Mouse (Mus musculus): ENCODE results near the gene Rcl1. TPM values are rescaled to one million over a fixed set of nuclear protein-coding genes. Genes with fewer than 3 reads are reported as not detected.

The Rcl1 gene
- polyA plus RNA-seq, 1 experiment from 2014 or later: 21.7 TPM

DNA sequence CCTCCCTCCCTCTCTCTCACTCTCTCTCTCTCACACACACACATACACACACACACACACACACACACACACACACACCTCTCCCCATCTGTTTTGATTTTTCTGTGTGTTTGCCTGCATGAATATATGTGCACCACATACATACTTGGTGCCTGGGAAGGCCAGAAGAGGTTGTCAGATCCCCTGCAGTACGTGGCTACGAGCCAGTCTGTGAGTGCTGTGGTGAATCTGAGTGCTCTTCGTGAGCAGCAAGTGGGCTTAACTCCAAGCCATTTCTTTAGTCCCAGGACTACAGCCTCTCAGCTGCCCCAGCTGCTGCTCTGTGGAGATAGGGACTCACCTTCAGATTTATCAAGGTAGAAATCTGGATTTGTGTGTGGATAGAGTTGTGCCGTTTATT, 30.0 kb downstream of the Rcl1 start:
- H3K36me3 ChIP-seq: peaks cover 64% of the 10 kb centered on the region
- WGBS: 85% methylated on average over 4 of the region's 4 CpGs

GRCm38 (mm10) chr19:29134293-29134692, 33.1 kb downstream of the Rcl1 start:
- WGBS: 89% methylated on average over 11 of the region's 11 CpGs
- no peaks in the 10 kb centered on the region for H3K9me3 ChIP-seq (replicated peaks)
- H3K9ac ChIP-seq: no peak overlapping the region
- no peak for ATAC-seq (ENCODE audit: insufficient number of reproducible peaks, low FRiP score)
- peaks cover 13% of the 10 kb centered on the region for H3K4me1 ChIP-seq (replicated peaks)
- H3K27ac ChIP-seq (ENCODE audit: poor library complexity, severe bottlenecking): no peak overlapping the region
- H3K36me3 ChIP-seq: peaks cover 66% of the 10 kb centered on the region
- no peak overlapping the region for H3K4me2 ChIP-seq
- H3K4me3 ChIP-seq: no peak overlapping the region
- no peaks in the 10 kb centered on the region for H3K27me3 ChIP-seq (replicated peaks)

More for the DNA sequence above, 30.0 kb downstream of the Rcl1 start:
- H3K27me3 ChIP-seq (replicated peaks): no peaks in the 10 kb centered on the region
- ATAC-seq (ENCODE audit: insufficient number of reproducible peaks, low FRiP score): no peak
- no peak overlapping the region for H3K4me3 ChIP-seq
- peaks cover 6% of the 10 kb centered on the region; the same call in 1 of the 2 replicates for H3K4me1 ChIP-seq (replicated peaks)
- H3K4me2 ChIP-seq: no peak overlapping the region
- H3K9ac ChIP-seq: no peak overlapping the region
- no peaks in the 10 kb centered on the region for H3K9me3 ChIP-seq (replicated peaks)
- no peak overlapping the region for H3K27ac ChIP-seq (ENCODE audit: poor library complexity, severe bottlenecking)

DNA sequence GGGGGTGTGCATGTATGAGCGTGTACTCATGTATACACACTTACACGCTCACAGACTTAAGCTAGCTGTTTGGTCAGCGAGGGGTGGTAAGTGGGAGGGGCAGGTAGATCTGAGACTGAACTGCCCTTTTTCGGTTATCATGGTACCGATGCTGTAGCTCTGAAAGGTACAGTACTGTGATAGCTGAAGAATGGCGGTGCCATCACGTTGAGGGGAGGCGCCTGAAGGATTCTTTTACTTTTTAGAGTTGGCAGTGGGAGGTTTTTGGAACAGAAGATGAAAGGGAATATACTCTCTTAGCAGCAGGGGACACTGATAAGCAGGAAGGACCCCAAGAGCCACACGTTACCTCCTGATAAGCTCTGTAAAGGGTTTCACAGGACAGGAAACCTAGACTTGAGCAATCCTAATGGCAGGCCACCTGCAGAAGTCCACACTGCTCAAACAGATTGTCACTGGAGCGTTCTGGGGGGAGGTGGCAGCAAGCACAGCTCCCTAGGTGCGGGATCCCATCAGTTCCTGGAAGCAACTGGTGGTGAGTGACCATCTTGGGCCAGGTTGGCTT, 34.1 kb downstream of the Rcl1 start:
- 50% methylated on average over 11 of the region's 11 CpGs for WGBS
- Histone ChIP-seq H3K9ac (no peak overlapping the region), H3K36me3 (peaks cover 59% of the 10 kb centered on the region), H3K4me1 (replicated peaks) (peaks cover 13% of the 10 kb centered on the region), H3K27ac (ENCODE audit: poor library complexity, severe bottlenecking) (no peak overlapping the region), H3K4me2 (no peak overlapping the region), H3K4me3 (no peak overlapping the region), H3K9me3 (replicated peaks) (no peaks in the 10 kb centered on the region), H3K27me3 (replicated peaks) (no peaks in the 10 kb centered on the region)
- no peak for ATAC-seq (ENCODE audit: insufficient number of reproducible peaks, low FRiP score)

DNA sequence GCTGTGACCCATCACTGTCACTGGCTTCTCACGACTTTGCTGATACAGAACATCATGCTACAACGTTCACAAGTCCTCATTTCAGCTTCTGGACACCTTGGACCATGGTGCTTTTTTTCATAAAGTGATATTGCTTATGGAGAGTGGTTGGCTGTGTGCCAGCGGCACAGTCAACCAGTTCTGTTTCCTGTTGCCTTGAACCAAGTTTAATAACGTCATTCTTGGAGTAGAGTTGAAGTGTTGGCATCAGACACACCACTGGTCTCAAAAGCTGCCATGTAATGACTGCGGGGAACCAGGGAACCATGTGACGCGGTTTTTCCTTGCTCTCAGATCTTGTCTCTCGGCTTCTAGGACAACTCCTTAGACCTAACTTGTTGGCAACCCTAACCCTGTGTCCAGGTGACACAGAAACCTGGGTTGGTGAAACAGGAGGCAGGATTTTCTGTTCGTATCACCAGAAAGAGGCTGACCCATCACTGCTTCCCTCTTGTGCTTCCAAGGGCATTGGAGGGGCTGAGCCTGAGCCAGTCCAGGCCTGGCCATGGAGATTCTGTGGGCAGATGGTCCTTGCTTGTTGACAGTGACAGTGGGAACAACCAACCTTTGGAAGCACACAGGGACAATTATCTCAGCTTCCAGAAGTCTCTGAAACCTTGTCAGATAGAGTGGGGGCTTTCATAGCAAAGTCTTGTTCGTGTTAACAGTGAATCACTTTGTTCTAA, 37.5 kb downstream of the Rcl1 start:
- Histone ChIP-seq H3K9ac (no peak overlapping the region), H3K4me2 (no peak overlapping the region), H3K27me3 (replicated peaks) (no peaks in the 10 kb centered on the region), H3K27ac (ENCODE audit: poor library complexity, severe bottlenecking) (no peak overlapping the region), H3K9me3 (replicated peaks) (no peaks in the 10 kb centered on the region), H3K4me1 (replicated peaks) (peaks cover 17% of the 10 kb centered on the region), H3K4me3 (no peak overlapping the region), H3K36me3 (peaks cover 39% of the 10 kb centered on the region)
- no peak for ATAC-seq (ENCODE audit: insufficient number of reproducible peaks, low FRiP score)
- 69% methylated on average over 10 of the region's 10 CpGs for WGBS

DNA sequence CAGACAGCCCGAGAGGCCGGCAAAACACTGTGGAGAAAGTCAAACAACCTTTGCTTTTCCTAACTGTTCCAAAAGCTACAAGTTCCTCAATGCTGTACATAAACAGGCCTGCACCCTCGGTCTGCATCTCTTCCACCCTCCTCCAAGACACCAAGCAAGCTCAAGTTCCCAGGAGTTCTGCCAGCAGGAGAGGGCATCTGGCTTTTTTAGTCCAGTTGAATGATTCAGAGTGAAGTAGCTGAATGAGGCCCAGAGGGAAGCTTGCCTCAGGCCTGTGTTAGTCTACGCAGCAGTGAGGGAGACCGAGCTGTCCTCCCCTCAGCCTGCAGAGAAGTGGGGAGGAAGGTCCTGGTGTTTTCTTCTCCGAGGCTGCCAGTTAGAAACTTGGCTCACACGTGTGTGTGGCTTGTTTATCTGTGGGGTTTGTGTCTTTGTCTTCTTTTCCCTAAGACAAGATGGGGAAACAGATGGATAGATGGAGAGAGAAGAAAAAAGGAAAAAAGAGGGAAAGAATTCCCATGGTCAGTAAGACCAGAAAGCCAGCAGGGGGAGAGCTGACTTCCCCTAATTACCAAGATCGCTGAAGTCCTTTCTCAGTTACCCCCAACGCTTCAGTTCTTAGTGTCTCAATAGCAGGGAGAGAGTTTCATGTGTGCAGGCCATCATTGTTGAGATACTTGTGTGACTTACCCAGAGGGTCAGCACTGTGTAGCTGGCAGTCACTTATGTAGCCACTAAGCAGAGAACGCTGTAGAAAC, 38.7 kb downstream of the Rcl1 start:
- Histone ChIP-seq H3K9me3 (replicated peaks) (no peaks in the 10 kb centered on the region), H3K4me3 (no peak overlapping the region), H3K4me1 (replicated peaks) (peaks cover 17% of the 10 kb centered on the region), H3K27me3 (replicated peaks) (no peaks in the 10 kb centered on the region), H3K36me3 (peaks cover 39% of the 10 kb centered on the region), H3K27ac (ENCODE audit: poor library complexity, severe bottlenecking) (no peak overlapping the region), H3K9ac (no peak overlapping the region), H3K4me2 (no peak overlapping the region)
- no peak for ATAC-seq (ENCODE audit: insufficient number of reproducible peaks, low FRiP score)
- WGBS: 76% methylated on average over 10 of the region's 10 CpGs

DNA sequence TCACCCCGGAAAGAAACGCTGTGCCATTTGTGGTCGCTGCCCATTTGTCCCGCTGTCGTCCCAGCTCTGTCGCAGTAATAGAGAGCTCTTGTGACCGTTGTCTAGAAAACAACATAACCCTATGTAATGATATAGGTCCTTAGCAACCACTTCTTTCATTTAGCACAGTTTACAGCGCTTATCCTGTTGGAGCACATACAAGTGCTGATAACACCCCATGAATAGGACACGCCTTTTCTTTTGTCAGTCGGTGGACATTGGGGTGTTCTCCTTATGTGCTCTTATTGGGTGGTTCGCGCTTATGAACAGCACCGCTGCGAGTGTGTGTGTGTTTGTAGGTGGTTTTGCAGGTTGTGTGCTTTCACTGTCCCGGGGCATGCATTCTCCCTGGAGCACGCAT, 39.8 kb downstream of the Rcl1 start:
- no peak overlapping the region for H3K4me2 ChIP-seq
- H3K4me3 ChIP-seq: no peak overlapping the region
- H3K27ac ChIP-seq (ENCODE audit: poor library complexity, severe bottlenecking): no peak overlapping the region
- H3K9ac ChIP-seq: no peak overlapping the region
- H3K4me1 ChIP-seq (replicated peaks): peaks cover 11% of the 10 kb centered on the region
- peaks cover 38% of the 10 kb centered on the region for H3K36me3 ChIP-seq
- H3K27me3 ChIP-seq (replicated peaks): no peaks in the 10 kb centered on the region
- H3K9me3 ChIP-seq (replicated peaks): no peaks in the 10 kb centered on the region
- no peak for ATAC-seq (ENCODE audit: insufficient number of reproducible peaks, low FRiP score)
- WGBS: 85% methylated on average over 16 of the region's 16 CpGs

DNA sequence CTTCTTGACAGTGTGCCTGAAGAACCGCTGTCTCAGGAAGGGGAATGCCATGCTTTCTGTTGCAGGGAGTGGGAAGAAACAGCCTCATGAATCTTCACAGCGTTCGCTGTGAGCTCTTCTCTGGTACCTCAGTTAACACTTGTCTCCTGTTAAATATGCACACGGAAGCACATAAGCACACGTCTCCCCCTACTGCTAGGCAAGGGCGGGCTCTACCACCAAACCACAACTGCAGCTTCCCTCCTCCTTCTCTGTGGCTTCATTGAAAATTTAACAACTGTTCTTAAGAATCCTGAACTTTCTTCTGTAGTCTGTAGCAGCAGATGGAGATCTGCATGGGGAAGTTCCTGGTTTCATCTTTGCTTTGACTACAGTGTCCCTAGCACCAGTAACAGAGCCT, 41.1 kb downstream of the Rcl1 start:
- peaks cover 11% of the 10 kb centered on the region for H3K4me1 ChIP-seq (replicated peaks)
- no peaks in the 10 kb centered on the region for H3K9me3 ChIP-seq (replicated peaks)
- WGBS: 88% methylated on average over 6 of the region's 6 CpGs
- ATAC-seq (ENCODE audit: insufficient number of reproducible peaks, low FRiP score): no peak
- H3K27ac ChIP-seq (ENCODE audit: poor library complexity, severe bottlenecking): no peak overlapping the region
- no peaks in the 10 kb centered on the region for H3K27me3 ChIP-seq (replicated peaks)
- H3K4me2 ChIP-seq: no peak overlapping the region
- peaks cover 32% of the 10 kb centered on the region for H3K36me3 ChIP-seq
- H3K4me3 ChIP-seq: no peak overlapping the region
- no peak overlapping the region for H3K9ac ChIP-seq

DNA sequence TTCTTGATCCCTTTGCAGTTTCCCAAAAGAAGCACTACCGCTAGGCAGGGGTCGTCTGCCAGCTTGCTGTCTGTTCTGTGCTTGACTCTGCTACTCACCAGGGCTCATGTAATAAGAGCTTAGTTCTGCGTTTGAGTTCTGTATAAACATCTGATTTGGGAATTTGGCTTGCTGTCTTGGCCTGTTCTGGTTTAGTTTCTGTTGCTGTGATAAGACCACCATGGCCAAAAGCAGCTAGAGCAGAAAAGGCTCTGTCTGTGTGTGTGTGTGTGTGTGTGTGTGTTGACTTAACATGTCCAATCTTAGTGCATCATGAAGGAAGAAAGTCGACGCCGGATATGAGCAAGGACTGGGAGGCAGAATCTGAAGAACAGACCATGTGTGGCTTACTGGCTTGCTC, 44.2 kb downstream of the Rcl1 start:
- Histone ChIP-seq H3K9me3 (replicated peaks) (no peaks in the 10 kb centered on the region), H3K9ac (no peak overlapping the region), H3K4me2 (no peak overlapping the region), H3K4me1 (replicated peaks) (peaks cover 4% of the 10 kb centered on the region), H3K4me3 (no peak overlapping the region), H3K27me3 (replicated peaks) (no peaks in the 10 kb centered on the region), H3K36me3 (peaks cover 27% of the 10 kb centered on the region), H3K27ac (ENCODE audit: poor library complexity, severe bottlenecking) (no peak overlapping the region)
- ATAC-seq (ENCODE audit: insufficient number of reproducible peaks, low FRiP score): no peak
- 86% methylated on average over 6 of the region's 6 CpGs for WGBS

- no peak overlapping the region for H3K27ac ChIP-seq (ENCODE audit: poor library complexity, severe bottlenecking)
- 85% methylated on average over 9 of the region's 9 CpGs for WGBS
Measured at GRCm38 (mm10) chr19:29146820-29147219, 45.6 kb downstream of the Rcl1 start.

DNA sequence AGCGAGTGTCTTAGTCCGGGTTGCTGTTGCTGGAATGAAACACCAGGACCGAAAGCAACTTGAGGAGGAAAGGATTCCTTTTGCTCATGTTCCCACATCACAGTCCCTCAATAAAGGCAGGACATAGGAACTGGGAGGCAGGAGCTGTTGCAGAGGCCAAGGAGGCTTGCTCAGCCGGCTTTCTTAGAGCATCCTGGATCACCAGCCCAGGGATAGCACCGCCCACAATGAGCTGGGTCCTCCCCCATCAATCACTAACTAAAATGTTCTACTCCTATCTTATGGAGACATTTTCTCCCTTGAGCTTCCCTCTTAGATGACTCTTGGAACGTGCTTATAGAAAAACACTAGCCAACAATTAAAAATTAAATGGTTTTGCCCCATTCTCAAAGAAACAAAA, 48.4 kb downstream of the Rcl1 start:
- ATAC-seq (ENCODE audit: insufficient number of reproducible peaks, low FRiP score): no peak
- Histone ChIP-seq H3K27ac (ENCODE audit: poor library complexity, severe bottlenecking) (no peak overlapping the region), H3K9me3 (replicated peaks) (no peaks in the 10 kb centered on the region), H3K27me3 (replicated peaks) (no peaks in the 10 kb centered on the region), H3K4me3 (no peak overlapping the region), H3K4me2 (no peak overlapping the region), H3K4me1 (replicated peaks) (no peaks in the 10 kb centered on the region), H3K36me3 (peaks cover 13% of the 10 kb centered on the region), H3K9ac (no peak overlapping the region)
- 71% methylated on average over 6 of the region's 6 CpGs for WGBS

More at GRCm38 (mm10) chr19:29146820-29147219, 45.6 kb downstream of the Rcl1 start:
- no peaks in the 10 kb centered on the region for H3K9me3 ChIP-seq (replicated peaks)
- no peaks in the 10 kb centered on the region for H3K27me3 ChIP-seq (replicated peaks)
- H3K4me3 ChIP-seq: no peak overlapping the region
- H3K9ac ChIP-seq: no peak overlapping the region
- ATAC-seq (ENCODE audit: insufficient number of reproducible peaks, low FRiP score): no peak
- H3K4me1 ChIP-seq (replicated peaks): no peaks in the 10 kb centered on the region
- H3K4me2 ChIP-seq: no peak overlapping the region
- H3K36me3 ChIP-seq: peaks cover 27% of the 10 kb centered on the region

DNA sequence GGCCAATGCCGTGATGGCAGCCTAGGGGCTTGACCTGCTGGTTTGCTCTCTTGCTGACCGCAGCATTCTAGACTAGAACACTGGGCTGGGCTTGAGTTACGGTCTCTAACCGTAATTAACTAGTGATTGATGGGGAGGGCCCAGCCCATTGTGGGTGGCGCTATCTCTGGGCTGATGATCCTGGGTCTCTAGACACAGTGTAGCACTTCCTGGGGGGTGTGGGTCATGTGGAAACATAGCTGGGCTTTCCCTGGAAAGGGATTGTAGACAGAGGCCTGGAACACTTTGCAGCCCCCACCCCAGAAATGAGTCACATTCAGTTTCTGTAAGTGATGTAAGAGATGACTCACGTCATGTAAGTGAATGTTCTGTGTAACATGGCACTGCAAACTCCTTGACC, 48.9 kb downstream of the Rcl1 start:
- no peak for ATAC-seq (ENCODE audit: insufficient number of reproducible peaks, low FRiP score)
- WGBS: 60% methylated on average over 6 of the region's 6 CpGs
- Histone ChIP-seq H3K4me1 (replicated peaks) (no peaks in the 10 kb centered on the region), H3K36me3 (peaks cover 8% of the 10 kb centered on the region; the same call in 1 of the 2 replicates), H3K9ac (no peak overlapping the region), H3K9me3 (replicated peaks) (no peaks in the 10 kb centered on the region), H3K27ac (ENCODE audit: poor library complexity, severe bottlenecking) (no peak overlapping the region), H3K4me2 (no peak overlapping the region), H3K27me3 (replicated peaks) (no peaks in the 10 kb centered on the region), H3K4me3 (no peak overlapping the region)

All from heart, embryonic 12.5 days (tissue).